Mouse (Mus musculus) heart, postnatal 0 days (tissue): Measurements from ENCODE around the gene Tfeb.

Experiments
- CTCF ChIP-seq: IDR thresholded peaks from 2 replicates; pipeline ENCODE4 v1.5.1; 2016; ENCODE audit warnings: antibody characterized with exemption, control low read depth, low read depth
- EP300 ChIP-seq: IDR thresholded peaks from 2 replicates; pipeline ENCODE4 v1.6.1; 2016; ENCODE audit warnings: antibody characterized with exemption, low read depth

DNA sequence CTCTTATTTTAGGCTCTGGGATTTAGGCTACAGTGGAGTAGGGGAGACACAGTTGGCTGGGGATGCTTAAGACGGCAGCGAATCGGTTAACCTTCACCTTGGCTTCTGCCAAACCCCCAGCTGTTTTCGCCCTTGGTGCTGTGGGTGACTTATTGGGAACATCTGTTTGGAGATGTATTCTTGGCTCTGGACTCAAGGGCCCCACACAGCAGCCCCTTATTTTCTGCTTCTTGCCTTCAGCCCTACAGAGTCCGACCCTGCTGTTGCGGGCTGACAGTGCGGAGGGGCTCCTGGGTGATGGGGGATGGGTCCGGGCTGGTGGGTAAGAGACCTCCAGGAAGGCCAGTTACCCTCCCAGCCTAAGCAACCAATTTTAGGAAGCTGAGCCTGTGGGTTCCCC, 84.5 kb downstream of the Tfeb start:
- TF ChIP-seq CTCF (no peak), EP300 (no peak)
